Mouse (Mus musculus): ENCODE measurements around the gene Etnk1. TPM values are rescaled to one million over a fixed set of nuclear protein-coding genes. Genes with fewer than 3 reads are reported as not detected.
A peak's percentile ranks its signal among the peaks of the same experiment; 100 is the strongest.
"Not testable (repeated sequence)": the region's sequence is repeated elsewhere in the genome, so short reads cannot be mapped to it uniquely, and the experiment has no call there.

Gene Etnk1
- polyA plus RNA-seq, 1 experiment from 2014 or later = 14.5 TPM

DNA sequence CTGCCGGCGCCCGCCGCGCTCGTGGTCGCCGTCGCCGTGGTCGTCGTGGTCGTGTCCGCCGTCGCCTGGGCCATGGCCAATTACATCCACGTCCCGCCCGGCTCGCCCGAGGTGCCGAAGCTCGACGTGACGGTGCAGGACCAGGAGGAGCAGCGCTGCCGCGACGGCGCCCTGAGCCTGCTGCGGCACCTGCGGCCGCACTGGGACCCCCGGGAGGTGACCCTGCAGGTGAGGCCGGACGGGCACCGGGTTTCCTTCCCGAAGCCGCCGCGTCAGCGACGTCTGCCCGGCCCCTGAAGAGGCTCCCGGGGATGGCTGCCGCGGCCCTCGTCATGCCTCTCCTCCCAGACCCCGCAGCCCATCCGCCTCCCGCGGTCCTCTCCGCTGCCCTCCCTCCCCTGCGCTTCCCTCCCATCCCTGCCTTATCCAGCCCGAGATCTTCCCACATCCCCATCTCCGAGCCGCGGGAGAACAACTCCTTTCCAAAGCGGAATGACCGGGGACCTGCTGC, 443 bp downstream of the Etnk1 start:
- peaks cover 3% of the 10 kb centered on the region; the same call in 1 of the 2 replicates for H3K4me1 ChIP-seq (replicated peaks; ENCODE audit: control insufficient read depth, insufficient read depth, low read length)
- WGBS = under 1% methylated on average over 48 of the region's 60 CpGs
- no peaks in the 10 kb centered on the region for H3K27me3 ChIP-seq (replicated peaks; ENCODE audit: control insufficient read depth, insufficient read depth, low read length)
- no peaks in the 10 kb centered on the region for H3K36me3 ChIP-seq (ENCODE audit: control insufficient read depth, insufficient read depth)
- peak overlapping the region; percentile 97 for H3K27ac ChIP-seq (ENCODE audit: low read depth, low read length)
- peak overlapping the region; percentile 90 for H3K9ac ChIP-seq (ENCODE audit: low read depth, low read length)
- peak overlapping the region; percentile 95 for H3K4me2 ChIP-seq (replicated peaks; ENCODE audit: low read depth)
- no peaks in the 10 kb centered on the region for H3K9me3 ChIP-seq (ENCODE audit: control insufficient read depth)
- ATAC-seq = peak; percentile 35
- peak overlapping the region; percentile 89 for H3K4me3 ChIP-seq (ENCODE audit: low read depth, low read length)
- no peak for TF ChIP-seq CTCF (IDR thresholded peaks at IDR 0.05; ENCODE audit: low read depth)

DNA sequence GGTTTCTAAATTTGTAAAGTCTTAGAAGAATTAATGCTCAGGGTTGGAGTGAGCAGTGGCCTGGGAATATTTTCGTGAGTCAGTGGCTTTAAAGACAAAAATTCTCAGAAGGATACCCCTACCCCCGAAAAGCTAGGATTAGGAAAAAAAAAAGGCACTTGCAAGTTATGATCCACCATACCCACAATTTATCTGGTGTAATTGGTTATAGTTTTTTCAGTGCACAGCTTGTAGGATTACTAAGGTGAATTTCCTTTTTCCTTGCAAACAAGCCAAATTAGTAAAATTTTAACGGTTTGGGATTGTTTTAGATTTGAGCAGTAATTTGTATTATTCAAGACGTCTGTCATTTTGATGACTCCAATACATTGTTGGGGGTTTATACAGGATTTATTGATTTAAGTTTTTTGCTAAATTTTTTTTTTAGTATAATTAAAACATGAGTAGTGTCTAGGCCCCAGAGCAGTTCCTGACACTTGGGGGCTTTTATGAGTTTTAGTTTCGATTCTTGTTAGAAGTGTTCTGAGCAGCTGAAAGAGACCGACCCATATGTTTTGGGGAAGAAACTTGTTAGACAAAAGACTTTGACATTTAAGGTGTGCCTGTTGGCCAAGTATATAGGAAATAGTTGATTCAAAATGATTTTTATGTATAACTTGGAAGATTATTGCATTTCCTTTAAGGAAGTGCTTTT, 1.1 kb downstream of the Etnk1 start:
- Histone ChIP-seq H3K27me3 (replicated peaks; ENCODE audit: control insufficient read depth, insufficient read depth, low read length) (no peaks in the 10 kb centered on the region), H3K9me3 (ENCODE audit: control insufficient read depth) (no peaks in the 10 kb centered on the region), H3K4me2 (replicated peaks; ENCODE audit: low read depth) (peak overlapping the region; percentile 95), H3K4me1 (replicated peaks; ENCODE audit: control insufficient read depth, insufficient read depth, low read length) (peaks cover 3% of the 10 kb centered on the region; the same call in 1 of the 2 replicates), H3K27ac (ENCODE audit: low read depth, low read length) (peak overlapping the region; percentile 97), H3K36me3 (ENCODE audit: control insufficient read depth, insufficient read depth) (no peaks in the 10 kb centered on the region), H3K4me3 (ENCODE audit: low read depth, low read length) (peak overlapping the region; percentile 89), H3K9ac (ENCODE audit: low read depth, low read length) (peak overlapping the region; percentile 90)
- 18% methylated on average over 6 of the region's 6 CpGs for WGBS
- no peak for TF ChIP-seq CTCF (IDR thresholded peaks at IDR 0.05; ENCODE audit: low read depth)
- no peak for ATAC-seq

- no peak for ATAC-seq
- peak overlapping the region; percentile 95 for H3K4me2 ChIP-seq (replicated peaks; ENCODE audit: low read depth)
- H3K36me3 ChIP-seq (ENCODE audit: control insufficient read depth, insufficient read depth) = no peaks in the 10 kb centered on the region
- no peak for TF ChIP-seq CTCF (IDR thresholded peaks at IDR 0.05; ENCODE audit: low read depth)
- H3K9ac ChIP-seq (ENCODE audit: low read depth, low read length) = no peak overlapping the region
- H3K4me3 ChIP-seq (ENCODE audit: low read depth, low read length) = no peak overlapping the region
- peaks cover 3% of the 10 kb centered on the region; the same call in 1 of the 2 replicates for H3K4me1 ChIP-seq (replicated peaks; ENCODE audit: control insufficient read depth, insufficient read depth, low read length)
- no peaks in the 10 kb centered on the region for H3K27me3 ChIP-seq (replicated peaks; ENCODE audit: control insufficient read depth, insufficient read depth, low read length)
- no peak overlapping the region for H3K27ac ChIP-seq (ENCODE audit: low read depth, low read length)
- H3K9me3 ChIP-seq (ENCODE audit: control insufficient read depth) = no peaks in the 10 kb centered on the region
- 87% methylated on average over 4 of the region's 4 CpGs for WGBS
Measured at GRCm38 (mm10) chr6:143169385-143169784, 2.4 kb downstream of the Etnk1 start.

DNA sequence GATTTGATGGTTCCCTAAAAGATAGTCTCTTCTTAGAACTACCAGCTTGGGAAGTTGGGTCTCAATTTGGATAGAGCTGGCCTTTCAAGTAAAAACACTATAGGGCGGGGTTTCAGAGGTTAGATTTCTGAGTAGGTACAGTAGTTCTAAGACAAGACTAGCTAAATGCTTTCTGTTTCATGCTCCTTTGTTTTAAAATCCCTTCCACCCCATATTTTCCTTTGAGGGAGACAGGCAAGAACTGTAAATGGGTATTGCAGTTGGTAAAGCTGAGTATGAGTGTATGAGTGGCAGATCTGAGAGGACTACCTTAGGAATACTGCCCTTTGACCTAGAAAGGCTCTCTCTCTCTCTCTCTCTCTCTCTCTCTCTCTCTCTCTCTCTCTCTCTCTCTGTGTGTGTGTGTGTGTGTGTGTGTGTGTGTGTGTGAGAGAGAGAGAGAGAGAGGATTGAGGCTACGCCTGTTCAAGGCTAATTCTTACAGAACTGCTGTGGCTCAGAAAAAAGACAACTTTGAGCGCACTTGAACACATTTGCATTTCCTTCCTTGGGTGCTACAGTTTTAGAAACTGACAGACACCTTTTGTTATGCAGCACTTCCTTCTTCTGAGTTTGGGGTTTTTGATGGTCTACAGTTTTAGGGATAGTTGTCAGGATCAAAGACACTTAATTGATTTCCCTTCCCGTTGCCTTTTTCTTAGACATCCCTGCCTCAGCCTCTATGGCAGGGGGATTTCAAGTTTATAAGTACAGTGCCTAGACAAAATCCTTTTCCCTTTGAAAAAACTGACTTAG, 3.3 kb downstream of the Etnk1 start:
- Histone ChIP-seq H3K9ac (ENCODE audit: low read depth, low read length) (no peak overlapping the region), H3K27me3 (replicated peaks; ENCODE audit: control insufficient read depth, insufficient read depth, low read length) (no peaks in the 10 kb centered on the region), H3K4me1 (replicated peaks; ENCODE audit: control insufficient read depth, insufficient read depth, low read length) (peaks cover 3% of the 10 kb centered on the region; the same call in 1 of the 2 replicates), H3K27ac (ENCODE audit: low read depth, low read length) (no peak overlapping the region), H3K4me3 (ENCODE audit: low read depth, low read length) (no peak overlapping the region), H3K4me2 (replicated peaks; ENCODE audit: low read depth) (no peak overlapping the region), H3K9me3 (ENCODE audit: control insufficient read depth) (no peaks in the 10 kb centered on the region), H3K36me3 (ENCODE audit: control insufficient read depth, insufficient read depth) (no peaks in the 10 kb centered on the region)
- WGBS = 83% methylated on average over 4 of the region's 4 CpGs
- no peak for ATAC-seq
- no peak for TF ChIP-seq CTCF (IDR thresholded peaks at IDR 0.05; ENCODE audit: low read depth)

DNA sequence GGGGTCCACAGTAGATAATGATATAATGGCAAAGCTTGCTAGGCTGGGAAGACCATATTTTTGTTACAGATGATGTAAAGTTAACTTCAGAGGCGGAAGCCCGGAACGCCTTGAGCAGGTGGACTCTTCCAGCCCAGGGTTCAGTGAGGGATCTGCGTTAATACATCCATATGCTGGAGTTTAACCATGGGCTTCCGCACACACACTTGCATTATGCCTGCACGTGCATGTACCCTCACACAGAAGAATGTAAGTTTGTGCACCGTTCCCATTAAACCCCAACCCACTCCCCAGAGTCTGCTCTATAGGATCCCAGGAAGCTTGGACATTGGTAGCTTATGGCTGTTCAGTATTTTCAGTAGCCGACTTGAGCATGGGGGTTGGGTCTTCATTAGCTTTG, 4.0 kb downstream of the Etnk1 start:
- 95% methylated on average over 8 of the region's 8 CpGs for WGBS
- TF ChIP-seq CTCF (IDR thresholded peaks at IDR 0.05; ENCODE audit: low read depth) = no peak
- Histone ChIP-seq H3K9me3 (ENCODE audit: control insufficient read depth) (no peaks in the 10 kb centered on the region), H3K27me3 (replicated peaks; ENCODE audit: control insufficient read depth, insufficient read depth, low read length) (no peaks in the 10 kb centered on the region), H3K4me2 (replicated peaks; ENCODE audit: low read depth) (no peak overlapping the region), H3K27ac (ENCODE audit: low read depth, low read length) (no peak overlapping the region), H3K4me1 (replicated peaks; ENCODE audit: control insufficient read depth, insufficient read depth, low read length) (peaks cover 3% of the 10 kb centered on the region; the same call in 1 of the 2 replicates), H3K9ac (ENCODE audit: low read depth, low read length) (no peak overlapping the region), H3K4me3 (ENCODE audit: low read depth, low read length) (no peak overlapping the region), H3K36me3 (ENCODE audit: control insufficient read depth, insufficient read depth) (no peaks in the 10 kb centered on the region)
- no peak for ATAC-seq

DNA sequence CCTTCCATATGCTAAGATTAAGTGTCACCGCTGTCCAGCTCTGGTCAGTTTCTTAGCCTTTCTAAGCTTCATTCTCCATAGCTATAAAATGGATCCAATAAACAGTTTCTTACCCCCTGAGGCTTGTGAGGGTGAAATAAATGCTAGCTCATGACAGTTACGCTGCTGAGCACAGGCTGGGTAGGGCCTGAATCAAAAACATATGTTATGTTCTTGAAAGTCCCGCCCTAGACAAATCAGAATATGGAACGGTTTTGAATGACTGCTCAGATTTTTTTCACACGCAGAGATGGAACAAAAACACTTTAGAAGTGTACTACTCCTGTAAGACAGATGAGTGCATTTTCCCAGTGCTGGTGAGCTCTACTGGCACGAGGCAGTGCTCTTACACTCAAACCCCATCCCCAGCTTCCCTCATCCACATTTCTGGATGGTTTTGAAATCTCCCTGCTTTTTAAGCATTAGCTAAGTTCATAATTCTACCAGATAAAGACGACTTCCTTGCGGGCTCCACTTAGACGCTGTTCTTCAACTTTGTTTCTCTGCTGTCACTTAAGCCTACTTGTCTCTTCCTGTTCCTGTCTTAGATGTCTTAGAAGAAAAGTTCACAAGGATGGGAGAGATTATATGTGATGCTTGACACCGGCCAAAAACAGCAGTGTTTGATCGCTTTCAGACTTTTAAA, 4.9 kb downstream of the Etnk1 start:
- H3K9ac ChIP-seq (ENCODE audit: low read depth, low read length) = no peak overlapping the region
- no peaks in the 10 kb centered on the region for H3K36me3 ChIP-seq (ENCODE audit: control insufficient read depth, insufficient read depth)
- no peak for ATAC-seq
- WGBS = 77% methylated on average over 11 of the region's 11 CpGs
- H3K27ac ChIP-seq (ENCODE audit: low read depth, low read length) = no peak overlapping the region
- H3K27me3 ChIP-seq (replicated peaks; ENCODE audit: control insufficient read depth, insufficient read depth, low read length) = no peaks in the 10 kb centered on the region
- H3K9me3 ChIP-seq (ENCODE audit: control insufficient read depth) = no peaks in the 10 kb centered on the region
- TF ChIP-seq CTCF (IDR thresholded peaks at IDR 0.05; ENCODE audit: low read depth) = no peak
- H3K4me1 ChIP-seq (replicated peaks; ENCODE audit: control insufficient read depth, insufficient read depth, low read length) = 0 out of 2 replicates have a peak, but pooled peaks cover 3% of the 10 kb centered on the region
- no peak overlapping the region for H3K4me3 ChIP-seq (ENCODE audit: low read depth, low read length)
- H3K4me2 ChIP-seq (replicated peaks; ENCODE audit: low read depth) = no peak overlapping the region

GRCm38 (mm10) chr6:143172683-143173082, 5.7 kb downstream of the Etnk1 start:
- not testable (repeated sequence) for H3K36me3 ChIP-seq (ENCODE audit: control insufficient read depth, insufficient read depth); H3K4me1 ChIP-seq (replicated peaks; ENCODE audit: control insufficient read depth, insufficient read depth, low read length); H3K4me3 ChIP-seq (ENCODE audit: low read depth, low read length); H3K27me3 ChIP-seq (replicated peaks; ENCODE audit: control insufficient read depth, insufficient read depth, low read length); H3K9ac ChIP-seq (ENCODE audit: low read depth, low read length); ATAC-seq; H3K27ac ChIP-seq (ENCODE audit: low read depth, low read length); H3K4me2 ChIP-seq (replicated peaks; ENCODE audit: low read depth); H3K9me3 ChIP-seq (ENCODE audit: control insufficient read depth)
- 100% methylated on average over 4 of the region's 4 CpGs for WGBS
